Mouse (Mus musculus): Measurements from ENCODE around the gene Pdf. TPM values are rescaled to one million over a fixed set of nuclear protein-coding genes. Genes with fewer than 3 reads are reported as not detected.
A peak's percentile ranks its signal among the peaks of the same experiment; 100 is the strongest.
"Not testable (repeated sequence)": the region's sequence is repeated elsewhere in the genome, so short reads cannot be mapped to it uniquely, and the experiment has no call there.

Pdf gene
- polyA plus RNA-seq, 1 experiment from 2014 or later = 20.8 TPM

- Histone ChIP-seq H3K4me2 (replicated peaks; ENCODE audit: low read depth) (no peak overlapping the region), H3K27ac (ENCODE audit: low read depth, low read length) (peak overlapping the region; percentile 50; the same call in 1 of the 2 replicates), H3K27me3 (replicated peaks; ENCODE audit: control insufficient read depth, insufficient read depth, low read length) (no peaks in the 10 kb centered on the region), H3K36me3 (ENCODE audit: control insufficient read depth, insufficient read depth) (peaks cover 56% of the 10 kb centered on the region), H3K4me1 (replicated peaks; ENCODE audit: control insufficient read depth, insufficient read depth, low read length) (no peaks in the 10 kb centered on the region), H3K9ac (ENCODE audit: low read depth, low read length) (no peak overlapping the region), H3K4me3 (ENCODE audit: low read depth, low read length) (no peak overlapping the region), H3K9me3 (ENCODE audit: control insufficient read depth) (no peaks in the 10 kb centered on the region)
- WGBS = 88% methylated on average over 6 of the region's 6 CpGs
- ATAC-seq = no peak
- no peak for TF ChIP-seq CTCF (IDR thresholded peaks at IDR 0.05; ENCODE audit: low read depth)
Measured at GRCm38 (mm10) chr8:107045478-107045877, 2.9 kb downstream of the Pdf start.

DNA sequence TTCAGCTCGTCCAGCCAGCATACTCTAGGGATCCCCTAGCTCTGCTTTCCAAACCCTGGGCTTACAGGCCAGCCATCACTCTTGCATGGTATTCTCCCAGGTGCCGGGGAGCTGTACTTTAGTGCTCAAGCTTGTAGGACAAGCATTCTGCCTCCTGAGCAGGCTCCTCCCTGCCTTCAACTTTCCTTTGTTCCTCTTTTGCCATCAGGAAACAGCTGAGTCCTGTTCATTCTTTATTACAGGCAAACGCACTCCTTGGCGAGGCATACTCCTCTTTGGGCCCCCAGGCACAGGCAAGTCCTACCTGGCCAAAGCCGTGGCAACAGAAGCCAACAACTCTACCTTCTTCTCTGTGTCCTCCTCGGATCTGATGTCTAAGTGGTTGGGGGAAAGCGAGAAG is 7.8 kb downstream of the Pdf start:
- no peak for TF ChIP-seq CTCF (IDR thresholded peaks at IDR 0.05; ENCODE audit: low read depth)
- H3K9ac ChIP-seq (ENCODE audit: low read depth, low read length) = no peak overlapping the region
- no peak overlapping the region for H3K27ac ChIP-seq (ENCODE audit: low read depth, low read length)
- no peak for ATAC-seq
- WGBS = 78% methylated on average over 7 of the region's 7 CpGs
- no peak overlapping the region for H3K4me2 ChIP-seq (replicated peaks; ENCODE audit: low read depth)
- H3K9me3 ChIP-seq (ENCODE audit: control insufficient read depth) = no peaks in the 10 kb centered on the region
- H3K27me3 ChIP-seq (replicated peaks; ENCODE audit: control insufficient read depth, insufficient read depth, low read length) = no peaks in the 10 kb centered on the region
- no peaks in the 10 kb centered on the region for H3K4me1 ChIP-seq (replicated peaks; ENCODE audit: control insufficient read depth, insufficient read depth, low read length)
- H3K4me3 ChIP-seq (ENCODE audit: low read depth, low read length) = no peak overlapping the region
- H3K36me3 ChIP-seq (ENCODE audit: control insufficient read depth, insufficient read depth) = peaks cover 78% of the 10 kb centered on the region

DNA sequence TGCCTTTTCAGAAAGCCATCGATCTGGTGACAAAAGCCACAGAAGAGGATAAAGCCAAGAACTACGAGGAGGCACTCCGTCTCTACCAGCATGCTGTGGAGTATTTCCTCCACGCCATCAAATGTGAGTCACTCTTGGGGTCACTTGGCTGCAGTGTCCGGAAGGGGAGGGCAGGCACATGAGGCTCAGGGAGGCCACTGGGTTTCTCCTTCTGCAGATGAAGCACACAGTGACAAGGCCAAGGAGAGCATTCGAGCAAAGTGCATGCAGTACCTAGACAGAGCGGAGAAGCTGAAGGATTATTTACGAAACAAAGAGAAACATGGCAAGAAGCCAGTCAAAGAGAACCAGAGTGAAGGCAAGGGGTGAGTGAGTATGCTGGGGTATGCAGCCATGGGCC is 11.8 kb downstream of the Pdf start:
- H3K9me3 ChIP-seq (ENCODE audit: control insufficient read depth) = no peaks in the 10 kb centered on the region
- no peak overlapping the region for H3K9ac ChIP-seq (ENCODE audit: low read depth, low read length)
- peaks cover 40% of the 10 kb centered on the region for H3K36me3 ChIP-seq (ENCODE audit: control insufficient read depth, insufficient read depth)
- no peak overlapping the region for H3K4me3 ChIP-seq (ENCODE audit: low read depth, low read length)
- no peak overlapping the region for H3K27ac ChIP-seq (ENCODE audit: low read depth, low read length)
- H3K4me2 ChIP-seq (replicated peaks; ENCODE audit: low read depth) = no peak overlapping the region
- 78% methylated on average over 8 of the region's 8 CpGs for WGBS
- no peaks in the 10 kb centered on the region for H3K27me3 ChIP-seq (replicated peaks; ENCODE audit: control insufficient read depth, insufficient read depth, low read length)
- H3K4me1 ChIP-seq (replicated peaks; ENCODE audit: control insufficient read depth, insufficient read depth, low read length) = 0 out of 2 replicates have a peak, but pooled peaks cover 7% of the 10 kb centered on the region
- no peak for ATAC-seq
- TF ChIP-seq CTCF (IDR thresholded peaks at IDR 0.05; ENCODE audit: low read depth) = no peak

DNA sequence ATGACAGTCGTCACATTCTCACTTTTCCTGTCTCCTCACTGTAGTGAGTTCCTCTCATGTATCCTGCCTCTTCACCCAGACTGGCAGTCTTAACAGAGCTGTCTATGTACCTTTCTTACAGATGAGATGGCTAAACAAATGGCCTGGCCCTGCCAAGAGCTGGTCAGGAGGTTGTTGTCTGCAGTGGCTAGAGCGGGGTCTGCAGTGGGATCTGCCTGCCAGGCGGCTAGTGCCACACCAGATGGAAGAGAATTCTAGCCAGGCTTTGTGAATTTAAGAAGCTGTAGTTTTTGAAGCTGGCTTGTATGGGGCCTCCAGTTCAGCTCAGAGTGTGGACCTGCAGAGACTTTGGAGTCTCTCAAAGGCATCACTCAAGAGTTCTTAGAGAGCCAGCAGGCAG is 12.8 kb downstream of the Pdf start:
- H3K4me2 ChIP-seq (replicated peaks; ENCODE audit: low read depth) = no peak overlapping the region
- TF ChIP-seq CTCF (IDR thresholded peaks at IDR 0.05; ENCODE audit: low read depth) = no peak
- peaks cover 31% of the 10 kb centered on the region for H3K36me3 ChIP-seq (ENCODE audit: control insufficient read depth, insufficient read depth)
- H3K4me1 ChIP-seq (replicated peaks; ENCODE audit: control insufficient read depth, insufficient read depth, low read length) = 0 out of 2 replicates have a peak, but pooled peaks cover 7% of the 10 kb centered on the region
- H3K27ac ChIP-seq (ENCODE audit: low read depth, low read length) = no peak overlapping the region
- no peak overlapping the region for H3K4me3 ChIP-seq (ENCODE audit: low read depth, low read length)
- H3K9me3 ChIP-seq (ENCODE audit: control insufficient read depth) = no peaks in the 10 kb centered on the region
- no peak for ATAC-seq
- H3K9ac ChIP-seq (ENCODE audit: low read depth, low read length) = no peak overlapping the region
- WGBS = 87% methylated on average over 3 of the region's 3 CpGs
- H3K27me3 ChIP-seq (replicated peaks; ENCODE audit: control insufficient read depth, insufficient read depth, low read length) = no peaks in the 10 kb centered on the region

DNA sequence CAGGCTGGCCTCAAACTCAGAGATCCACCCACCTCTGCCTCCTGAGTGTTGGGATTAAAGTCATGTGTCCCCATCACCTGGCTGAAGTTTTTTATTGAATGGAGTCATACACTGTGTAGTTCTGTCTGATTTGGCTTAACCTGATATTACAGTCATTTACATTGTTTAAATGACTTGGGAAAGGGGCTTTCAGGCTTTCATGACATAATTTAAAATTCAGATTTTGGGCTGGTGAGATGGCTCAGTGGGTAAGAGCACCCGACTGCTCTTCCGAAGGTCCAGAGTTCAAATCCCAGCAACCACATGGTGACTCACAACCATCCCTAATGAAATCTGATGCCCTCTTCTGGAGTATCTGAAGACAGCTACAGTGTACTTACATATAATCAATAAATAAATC is 14.8 kb downstream of the Pdf start:
- H3K27ac ChIP-seq (ENCODE audit: low read depth, low read length); H3K4me2 ChIP-seq (replicated peaks; ENCODE audit: low read depth); H3K27me3 ChIP-seq (replicated peaks; ENCODE audit: control insufficient read depth, insufficient read depth, low read length); H3K9ac ChIP-seq (ENCODE audit: low read depth, low read length); H3K4me3 ChIP-seq (ENCODE audit: low read depth, low read length); ATAC-seq; H3K9me3 ChIP-seq (ENCODE audit: control insufficient read depth); H3K4me1 ChIP-seq (replicated peaks; ENCODE audit: control insufficient read depth, insufficient read depth, low read length): not testable (repeated sequence)
- WGBS = 87% methylated on average over 2 of the region's 2 CpGs
- H3K36me3 ChIP-seq (ENCODE audit: control insufficient read depth, insufficient read depth) = peaks cover 11% of the 10 kb centered on the region

DNA sequence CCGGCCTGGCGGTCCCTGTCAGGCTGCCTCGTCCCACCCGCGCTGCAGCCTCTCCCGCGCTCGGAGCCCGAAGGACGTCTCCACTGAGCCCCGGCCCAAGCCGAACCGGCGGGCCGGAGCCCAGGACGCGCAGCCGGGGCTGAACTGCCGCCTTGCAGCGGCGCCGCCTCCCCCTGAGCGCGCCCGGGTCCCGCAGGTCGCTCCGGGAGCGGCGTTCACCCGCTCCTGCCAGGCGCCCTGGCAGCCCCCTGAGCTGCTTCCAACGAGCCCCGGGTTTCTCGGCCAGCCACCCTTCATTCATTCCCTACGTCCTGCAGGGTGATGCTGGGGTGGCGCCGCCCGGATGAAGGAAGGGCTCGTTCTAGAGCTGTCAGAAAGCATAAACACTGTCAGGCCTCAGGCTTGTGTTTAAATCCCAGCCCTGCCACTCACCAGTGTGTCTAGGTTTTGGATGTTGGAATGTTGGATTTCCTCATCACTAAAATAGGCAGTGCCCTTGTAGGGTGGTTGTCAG is 16.8 kb downstream of the Pdf start:
- peak overlapping the region; percentile 97 for H3K4me3 ChIP-seq (ENCODE audit: low read depth, low read length)
- H3K4me2 ChIP-seq (replicated peaks; ENCODE audit: low read depth) = peak overlapping the region; percentile 91
- 1% methylated on average over 36 of the region's 40 CpGs for WGBS
- H3K4me1 ChIP-seq (replicated peaks; ENCODE audit: control insufficient read depth, insufficient read depth, low read length) = 0 out of 2 replicates have a peak, but pooled peaks cover 7% of the 10 kb centered on the region
- H3K27ac ChIP-seq (ENCODE audit: low read depth, low read length) = peak overlapping the region; percentile 87
- no peak; the same call in 1 of the 2 replicates for ATAC-seq
- H3K9me3 ChIP-seq (ENCODE audit: control insufficient read depth) = no peaks in the 10 kb centered on the region
- H3K36me3 ChIP-seq (ENCODE audit: control insufficient read depth, insufficient read depth) = peaks cover 2% of the 10 kb centered on the region; the same call in 1 of the 2 replicates
- H3K27me3 ChIP-seq (replicated peaks; ENCODE audit: control insufficient read depth, insufficient read depth, low read length) = no peaks in the 10 kb centered on the region
- no peak for TF ChIP-seq CTCF (IDR thresholded peaks at IDR 0.05; ENCODE audit: low read depth)
- peak overlapping the region; percentile 93 for H3K9ac ChIP-seq (ENCODE audit: low read depth, low read length)
